Mouse (Mus musculus) gastrocnemius, postnatal 14 days (tissue): ENCODE measurements around the gene Cmya5. TPM values are rescaled to one million over a fixed set of nuclear protein-coding genes. Genes with fewer than 3 reads are reported as not detected.
"Not testable (repeated sequence)": the region's sequence is repeated elsewhere in the genome, so short reads cannot be mapped to it uniquely, and the experiment has no call there.

Source experiments
- DNase-seq: peaks from one replicate; pipeline ENCODE4 v3.0.0; 2021; ENCODE audit warnings: mixed read lengths
- intact Hi-C: fragments of 180-260 bp; cut with DNase I; formaldehyde crosslinking; loops from one replicate; pipeline ENCODE4 v1.15.1; 2025; ENCODE audit warnings: low total_unique reads
- total RNA-seq, 2 experiments: library from RNA; stranded (reverse); gene quantifications; 2 replicates each; pipeline ENCODE4 v1.2.3; 2021

The Cmya5 gene
- total RNA-seq, 2 experiments from 2014 or later: 507 to 599 TPM

DNA sequence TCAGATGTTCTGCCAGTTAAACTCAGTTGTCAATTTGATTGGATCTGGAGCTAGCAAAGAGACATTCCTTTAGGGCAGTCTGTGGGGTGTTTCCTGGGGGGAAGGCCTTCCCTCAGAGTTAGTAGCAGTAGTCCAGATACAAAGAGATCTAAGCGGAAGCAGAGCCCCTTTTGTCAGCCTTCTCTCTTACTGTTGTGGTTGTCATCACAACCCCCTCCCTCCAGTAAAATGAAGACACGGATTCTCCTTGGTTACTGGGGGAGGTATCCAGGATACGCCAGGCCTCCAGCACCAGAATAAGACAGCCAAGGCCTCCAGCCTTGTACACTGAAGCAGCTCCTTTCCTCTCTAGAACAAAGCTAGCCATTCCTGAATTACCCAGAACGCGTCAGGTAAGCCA, 15.6 kb downstream of the Cmya5 start:
- no peak for DNase-seq
- intact Hi-C loops: no loop called here

DNA sequence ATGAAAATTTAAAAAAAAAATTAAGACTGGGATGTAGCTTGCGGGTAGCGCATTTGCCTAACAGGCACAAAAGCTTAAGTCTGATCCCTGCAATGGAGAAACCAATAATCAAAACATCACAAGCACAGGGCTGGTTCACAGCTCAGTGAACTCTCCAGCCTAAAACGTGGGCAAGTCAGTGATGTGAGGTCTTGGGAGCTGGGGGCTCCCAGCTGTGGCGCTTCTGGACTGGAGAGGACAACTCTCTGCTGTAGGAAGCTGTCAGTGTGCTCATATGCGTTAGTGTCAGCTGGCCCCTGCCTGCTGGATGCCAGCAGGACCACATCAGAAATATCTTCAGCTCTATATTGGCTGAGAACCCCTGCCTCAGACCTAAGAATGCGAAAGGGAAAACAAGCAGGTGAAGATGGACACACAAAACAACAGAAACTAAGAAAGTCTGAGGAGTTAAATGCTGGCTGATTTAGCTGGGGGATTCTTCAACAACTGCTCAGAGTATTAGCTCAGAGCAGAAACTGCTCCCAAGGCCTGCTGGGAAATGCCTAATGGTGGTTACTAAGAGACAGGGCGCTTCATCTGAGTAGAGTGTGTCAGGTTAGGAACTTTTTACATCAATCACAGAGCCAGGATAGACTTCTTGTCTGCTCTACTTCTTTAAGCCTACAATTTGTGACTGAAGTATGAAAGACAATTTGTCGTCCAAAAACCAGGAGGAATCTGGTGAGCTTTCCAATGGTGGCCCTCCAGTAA, 16.2 kb downstream of the Cmya5 start:
- DNase-seq: no peak
- intact Hi-C loops: no loop called here

DNA sequence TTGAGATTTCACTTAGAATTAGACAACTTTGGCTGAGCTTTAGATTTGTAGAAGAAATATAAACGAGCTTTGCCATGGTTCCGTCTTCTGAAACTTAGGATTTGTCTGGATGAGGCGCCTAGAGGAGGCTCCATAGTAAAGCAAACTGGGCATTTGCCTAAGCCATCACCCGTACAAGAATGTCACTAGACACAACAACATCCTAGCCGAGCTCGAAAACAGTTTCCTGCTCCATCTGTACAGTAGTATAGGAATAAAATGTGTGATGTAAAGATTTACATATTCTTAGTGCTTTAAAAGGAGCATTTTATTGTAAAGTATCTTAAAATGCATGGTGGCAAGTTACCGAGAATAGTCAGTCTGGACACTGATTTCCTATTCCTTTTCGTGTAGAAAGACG, 22.2 kb downstream of the Cmya5 start:
- intact Hi-C loops: no loop called here
- DNase-seq: no peak

- no peak for DNase-seq
- intact Hi-C loops: no loop called here
Measured at GRCm38 (mm10) chr13:93117241-93117640, 27.3 kb downstream of the Cmya5 start.

DNA sequence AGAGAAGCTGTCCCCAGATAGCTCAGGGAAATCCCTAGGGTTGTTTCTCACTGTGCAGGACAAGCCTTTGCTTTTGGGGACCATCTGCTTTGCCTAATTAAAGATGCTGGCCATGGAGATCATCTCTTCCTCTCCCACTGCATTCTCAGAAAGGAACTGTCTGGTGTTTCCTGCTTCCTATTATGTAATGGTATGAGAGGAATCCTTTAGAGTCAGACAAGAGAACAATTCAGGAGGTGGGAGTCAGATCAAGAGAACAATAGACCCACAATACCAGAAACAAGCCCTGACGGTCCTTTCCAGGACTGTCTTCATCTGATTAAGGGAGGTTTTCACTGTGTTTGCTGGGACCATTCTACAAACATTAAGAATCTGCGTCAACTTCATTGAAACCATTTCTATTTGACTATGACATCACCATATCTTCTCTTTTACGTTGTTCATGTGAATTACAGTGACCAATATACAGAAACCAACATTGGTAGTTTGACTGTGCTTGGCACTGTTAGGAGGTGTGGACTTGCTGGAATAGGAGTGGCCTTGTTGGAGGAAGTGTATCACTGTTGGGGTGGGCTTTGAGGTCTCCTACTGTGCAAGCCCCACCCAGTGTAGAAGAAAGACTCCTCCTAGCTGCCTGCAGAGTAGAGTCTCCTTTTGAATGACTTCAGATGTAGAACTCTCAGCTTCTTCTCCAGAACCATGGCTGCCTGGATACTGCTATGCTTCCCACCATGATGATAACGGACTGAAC, 42.0 kb downstream of the Cmya5 start:
- DNase-seq: no peak
- intact Hi-C loops: no loop called here

DNA sequence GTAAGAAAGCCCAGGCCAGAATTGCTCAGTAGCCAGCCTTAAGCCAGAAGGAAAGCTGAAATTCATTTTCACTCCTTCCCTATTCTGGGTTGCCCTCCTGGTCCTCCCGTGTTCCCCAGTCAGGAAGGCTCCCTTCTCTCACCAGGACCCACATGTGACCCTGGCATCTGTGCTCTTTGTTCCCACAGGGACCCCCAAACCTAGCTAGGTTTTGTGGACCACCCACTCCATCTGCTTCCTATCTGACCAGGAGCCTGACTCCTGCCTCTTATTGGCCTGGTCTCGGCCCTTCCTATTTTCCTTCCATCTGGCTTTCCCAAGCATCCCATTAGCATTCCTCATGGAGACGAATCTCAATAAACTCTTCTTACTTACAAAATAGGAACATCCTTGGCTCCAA, 45.9 kb downstream of the Cmya5 start:
- DNase-seq: no peak
- intact Hi-C loops: no loop called here

DNA sequence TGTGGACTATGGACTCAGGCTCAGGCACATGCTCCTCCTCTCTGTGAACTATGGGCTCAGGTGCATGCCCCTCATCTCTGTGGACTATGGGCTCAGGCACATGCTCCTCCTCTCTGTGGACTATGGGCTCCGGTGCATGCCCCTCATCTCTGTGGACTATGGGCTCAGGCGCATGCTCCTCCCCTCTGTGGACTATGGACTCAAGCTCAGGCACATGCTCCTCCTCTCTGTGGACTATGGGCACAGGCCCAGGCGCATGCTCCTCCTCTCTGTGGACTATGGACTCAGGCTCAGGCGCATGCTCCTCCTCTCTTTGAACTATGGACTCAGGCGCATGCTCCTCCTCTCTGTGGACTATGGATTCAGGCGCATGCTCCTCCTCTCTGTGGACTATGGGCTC, 47.9 kb downstream of the Cmya5 start:
- DNase-seq: no peak
- intact Hi-C loops: no loop called here

DNA sequence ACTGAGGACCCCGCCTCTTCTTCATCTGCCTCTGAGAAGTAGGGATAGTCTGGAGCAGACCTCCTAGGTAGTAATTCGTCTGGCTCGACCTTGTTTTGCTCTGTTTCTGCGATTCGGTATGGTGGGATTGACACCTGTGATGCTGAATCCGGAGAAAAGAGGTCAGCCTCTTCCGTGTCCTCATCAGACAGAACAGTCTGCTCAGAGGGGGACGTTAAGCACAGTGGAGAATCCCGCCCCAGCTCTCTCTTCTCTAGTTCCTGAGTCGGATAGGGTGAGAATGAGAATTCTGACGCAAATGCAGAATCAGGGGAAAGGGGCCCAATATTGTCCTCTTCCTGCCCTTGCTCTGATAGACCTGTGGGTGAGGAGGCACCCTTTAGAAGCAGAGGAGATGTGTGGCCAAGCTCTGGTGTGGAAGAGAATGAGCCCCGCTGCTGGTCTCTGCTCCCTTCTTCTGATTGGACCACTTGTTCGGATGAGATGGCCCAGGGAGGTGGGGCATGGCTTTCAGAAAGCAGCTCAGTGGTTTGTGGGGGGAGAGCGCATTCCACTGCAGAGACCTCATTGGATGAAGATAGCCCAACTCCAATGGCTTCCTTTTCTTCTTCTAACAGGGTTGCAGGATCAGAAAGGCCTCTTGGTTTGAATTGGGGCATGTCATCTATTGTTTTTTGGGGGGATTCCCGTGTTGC, 49.3 kb downstream of the Cmya5 start:
- no peak for DNase-seq
- intact Hi-C loops: no loop called here

GRCm38 (mm10) chr13:93094204-93094935, 50.2 kb downstream of the Cmya5 start:
- no peak for DNase-seq
- intact Hi-C loops: no loop called here

DNA sequence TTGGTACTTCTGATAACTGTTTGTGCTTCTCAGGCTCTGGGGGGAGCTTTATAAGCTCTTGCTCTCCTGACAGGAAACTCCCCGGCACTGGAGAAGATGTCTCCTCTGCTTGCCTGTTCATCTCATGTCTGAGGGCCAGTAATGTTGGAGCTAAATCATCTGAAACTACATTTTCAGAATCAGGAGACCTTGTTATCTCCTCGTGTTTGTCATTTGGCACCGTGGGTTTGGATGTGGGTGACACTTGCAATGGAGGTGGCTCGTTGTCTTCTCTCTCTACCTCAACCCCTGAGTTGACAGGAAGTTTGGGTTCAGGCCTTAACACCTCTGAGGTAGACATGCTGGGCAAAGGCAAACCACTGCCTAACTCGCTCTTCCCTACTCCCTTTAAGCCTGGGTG, 50.8 kb downstream of the Cmya5 start:
- intact Hi-C loops: no loop called here

DNA sequence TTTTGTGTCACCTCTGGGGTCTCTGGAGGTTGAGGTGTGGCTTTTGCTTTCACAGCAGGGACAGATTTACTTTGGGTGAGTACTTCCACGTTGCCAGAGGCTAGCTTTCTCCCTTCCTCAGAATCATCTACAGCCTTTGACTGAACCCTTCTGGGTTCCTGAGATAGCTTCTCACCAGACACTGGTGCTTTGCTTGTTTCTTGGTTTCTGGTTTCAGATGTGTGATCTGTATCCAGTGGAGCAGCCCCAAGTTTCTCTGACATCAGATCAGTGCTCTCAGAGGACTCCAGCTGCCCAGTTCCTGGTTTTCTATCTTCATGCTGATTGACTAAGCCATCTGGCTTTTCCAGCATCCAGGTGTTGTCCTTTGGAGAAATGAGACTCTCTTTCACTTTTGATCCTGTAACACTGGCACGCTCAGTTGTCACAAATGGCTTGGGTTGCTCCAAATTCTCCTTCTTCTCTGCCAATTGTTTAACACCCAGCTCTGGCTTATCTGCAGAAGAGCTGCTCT, 51.6 kb downstream of the Cmya5 start:
- intact Hi-C loops: no loop called here
- no peak for DNase-seq

More for the DNA sequence above, 50.8 kb downstream of the Cmya5 start:
- no peak for DNase-seq

GRCm38 (mm10) chr13:93091866-93092455, 52.6 kb downstream of the Cmya5 start:
- DNase-seq: peak; percentile 54
- intact Hi-C loops: no loop called here

DNA sequence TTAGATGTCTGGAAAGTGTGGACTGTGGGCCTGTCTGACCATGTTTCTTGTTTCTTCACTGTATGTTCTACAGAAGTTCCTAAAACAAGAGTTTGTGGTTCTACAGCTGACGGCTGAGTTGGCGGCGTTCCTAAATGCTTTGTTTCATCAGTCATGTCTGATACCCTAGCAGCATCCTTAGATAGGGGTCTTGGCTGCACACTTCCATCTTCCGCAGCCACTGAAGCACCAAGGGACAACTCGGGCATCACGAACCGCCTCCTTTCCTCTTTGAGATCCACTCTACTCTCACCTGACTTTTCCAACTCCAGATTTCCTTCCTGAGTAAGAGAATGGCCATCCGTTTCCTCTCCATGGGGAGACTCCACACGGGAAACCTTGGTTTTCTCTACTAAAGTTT, 53.3 kb downstream of the Cmya5 start:
- intact Hi-C loops: no loop called here
- no peak for DNase-seq

DNA sequence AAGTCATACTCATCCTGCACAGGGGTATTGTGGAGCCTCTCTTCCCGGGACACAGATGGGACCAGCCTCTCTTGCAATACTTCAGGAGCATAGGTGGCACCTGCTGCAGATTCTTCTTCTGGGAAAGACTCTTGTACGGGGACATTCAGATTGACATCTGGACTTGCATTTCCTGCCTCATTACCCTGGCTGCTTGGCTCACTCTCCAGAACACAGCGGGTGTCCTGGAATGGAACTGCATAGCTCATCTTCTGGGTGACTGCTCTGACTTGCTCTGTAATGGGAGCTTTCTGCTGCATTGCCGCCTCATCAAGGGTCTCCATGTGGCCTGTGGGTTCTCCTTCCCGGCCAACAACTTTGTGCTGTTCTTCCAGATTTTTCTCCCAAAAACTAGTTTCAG, 55.0 kb downstream of the Cmya5 start:
- intact Hi-C loops: no loop called here
- no peak for DNase-seq

GRCm38 (mm10) chr13:93085711-93086110, 58.8 kb downstream of the Cmya5 start:
- no peak for DNase-seq
- intact Hi-C loops: no loop called here

DNA sequence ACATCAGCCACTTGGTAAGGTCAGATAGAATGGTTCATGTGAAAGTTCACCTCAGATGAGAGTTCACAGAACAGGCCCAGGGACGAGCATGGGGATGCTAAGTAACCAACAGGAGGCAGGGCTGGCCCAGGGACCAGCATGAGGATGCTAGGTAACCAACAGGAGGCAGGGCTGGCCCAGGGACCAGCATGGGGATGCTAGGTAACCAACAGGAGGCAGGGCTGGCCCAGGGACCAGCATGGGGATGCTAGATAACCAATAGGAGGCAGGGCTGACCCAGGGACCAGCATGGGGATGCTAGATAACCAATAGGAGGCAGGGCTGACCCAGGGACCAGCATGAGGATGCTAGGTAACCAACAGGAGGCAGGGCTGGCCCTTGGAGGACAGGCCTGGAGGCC, 62.2 kb downstream of the Cmya5 start:
- DNase-seq, intact Hi-C loops: not testable (repeated sequence)

GRCm38 (mm10) chr13:93080859-93081258, 63.7 kb downstream of the Cmya5 start:
- no peak for DNase-seq
- intact Hi-C loops: no loop called here

- intact Hi-C loops: loop anchor here (10.0 kb wide), 1 partner anchor 319 kb away; no protein-coding TSS in a partner anchor
Measured at GRCm38 (mm10) chr13:93074147-93074641, 70.3 kb downstream of the Cmya5 start.

DNA sequence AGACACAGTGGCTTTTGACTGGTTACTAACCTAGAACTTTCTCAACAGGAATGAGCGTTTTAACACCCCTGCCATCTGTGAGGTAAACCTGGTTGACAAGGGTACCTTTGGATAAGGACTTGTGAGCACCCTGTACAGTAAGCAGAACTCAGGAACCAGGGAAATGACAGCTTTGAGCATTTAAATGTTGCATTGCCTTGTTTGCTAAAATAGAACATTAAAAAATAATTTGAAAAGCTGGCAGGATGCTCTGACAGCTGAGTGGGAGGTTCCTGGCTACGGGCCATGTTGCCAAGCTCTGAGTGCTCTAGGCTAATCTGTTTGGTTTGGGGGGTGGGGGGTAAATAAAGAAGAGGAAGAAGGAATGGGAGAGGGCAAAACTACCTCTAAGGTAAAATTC, 70.9 kb downstream of the Cmya5 start:
- no peak for DNase-seq
- intact Hi-C loops: loop anchor here (10.0 kb wide), 1 partner anchor 319 kb away; no protein-coding TSS in a partner anchor

More at GRCm38 (mm10) chr13:93074147-93074641, 70.3 kb downstream of the Cmya5 start:
- DNase-seq: no peak
